Mouse (Mus musculus) cortical plate, adult 2 months (tissue): ENCODE results near the gene Scnn1b.

ENCODE experiments used
- CTCF ChIP-seq: fragments of 200-500 bp; IDR thresholded peaks from 2 replicates; pipeline ENCODE4 v1.5.1; 2011; ENCODE audit warnings: mild to moderate bottlenecking, control low read depth, low read length; ENCODE audit not compliant: insufficient read depth; ENCODE audit errors: extremely low read depth
- POLR2A ChIP-seq: fragments of 200-500 bp; IDR thresholded peaks from 2 replicates; pipeline ENCODE4 v1.6.1; 2011; ENCODE audit warnings: mild to moderate bottlenecking, low read length, control low read depth; ENCODE audit not compliant: insufficient read depth; ENCODE audit errors: extremely low read depth

GRCm38 (mm10) chr7:121939729-121940128 is 74.9 kb downstream of the Scnn1b start:
- TF ChIP-seq POLR2A: no peak
- TF ChIP-seq CTCF: no peak
